Mouse (Mus musculus): Measurements from ENCODE around the gene D1Pas1. TPM values are rescaled to one million over a fixed set of nuclear protein-coding genes. Genes with fewer than 3 reads are reported as not detected.

The D1Pas1 gene
- total RNA-seq, 2 experiments from 2014 or later: 0.07 to 0.14 TPM

- intact Hi-C loops (cut with DNase I): no loop called here
- DNase-seq: no peak
Observed at GRCm38 (mm10) chr1:186986086-186986485, 18.9 kb downstream of the D1Pas1 start.

DNA sequence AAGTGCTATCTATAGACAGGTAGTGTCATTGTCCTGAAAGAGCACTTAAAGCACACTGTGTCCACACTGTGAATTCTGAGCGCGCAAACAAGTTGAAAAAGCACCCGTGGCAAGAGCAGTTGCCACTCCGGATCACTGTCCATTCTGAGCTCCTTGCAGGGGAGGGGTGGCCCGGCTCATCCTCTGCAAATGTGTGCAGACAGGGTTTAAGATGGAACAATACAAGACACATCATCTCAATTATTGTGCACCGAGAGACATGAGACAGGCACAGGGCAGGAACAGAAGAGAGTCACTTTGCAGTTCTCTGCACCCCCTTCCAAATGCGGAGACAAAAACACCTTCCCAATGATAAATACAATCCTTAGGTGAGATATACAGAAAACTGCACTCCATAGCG lies 19.3 kb downstream of the D1Pas1 start:
- intact Hi-C loops (cut with DNase I): no loop called here
- DNase-seq: no peak

DNA sequence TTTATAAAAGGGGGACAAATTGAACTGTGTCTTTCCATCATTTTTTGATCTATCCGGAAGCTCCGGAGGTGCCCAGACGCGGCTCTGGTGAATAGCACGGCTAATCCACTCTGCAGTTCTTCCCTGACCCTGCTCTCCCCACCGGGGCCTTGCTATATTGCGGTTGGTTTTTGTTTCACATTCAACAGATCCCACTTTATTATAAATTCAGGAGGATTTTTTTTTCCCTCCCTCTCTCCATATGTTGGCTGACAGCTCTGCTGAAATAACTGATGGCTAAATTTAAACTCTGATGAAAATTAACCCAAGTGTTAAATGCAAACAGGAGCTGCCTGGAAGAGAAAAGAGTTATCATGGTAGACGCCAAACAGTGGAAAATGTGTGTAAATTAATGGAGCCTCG lies 21.1 kb downstream of the D1Pas1 start:
- intact Hi-C loops (cut with DNase I): no loop called here
- DNase-seq: no peak

DNA sequence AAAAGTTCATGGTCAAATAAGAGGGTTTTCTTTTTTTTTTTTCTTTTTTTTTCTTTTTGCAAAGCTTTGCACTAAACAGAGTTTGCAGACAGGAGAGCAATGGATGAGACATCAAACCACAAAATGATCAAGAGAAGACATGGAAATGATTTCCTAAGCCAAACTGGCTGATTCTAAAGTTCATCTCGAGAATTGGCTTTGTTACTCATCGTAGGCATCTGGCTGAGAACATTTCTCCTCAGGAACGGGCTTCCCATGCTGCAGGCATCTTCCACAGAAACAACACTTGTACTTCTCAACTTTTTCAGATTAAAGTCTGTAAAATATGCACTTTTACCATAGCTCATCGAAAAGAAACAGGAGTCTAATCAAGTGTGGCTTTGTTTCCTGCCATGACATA lies 21.6 kb downstream of the D1Pas1 start:
- intact Hi-C loops (cut with DNase I): no loop called here
- DNase-seq: no peak

DNA sequence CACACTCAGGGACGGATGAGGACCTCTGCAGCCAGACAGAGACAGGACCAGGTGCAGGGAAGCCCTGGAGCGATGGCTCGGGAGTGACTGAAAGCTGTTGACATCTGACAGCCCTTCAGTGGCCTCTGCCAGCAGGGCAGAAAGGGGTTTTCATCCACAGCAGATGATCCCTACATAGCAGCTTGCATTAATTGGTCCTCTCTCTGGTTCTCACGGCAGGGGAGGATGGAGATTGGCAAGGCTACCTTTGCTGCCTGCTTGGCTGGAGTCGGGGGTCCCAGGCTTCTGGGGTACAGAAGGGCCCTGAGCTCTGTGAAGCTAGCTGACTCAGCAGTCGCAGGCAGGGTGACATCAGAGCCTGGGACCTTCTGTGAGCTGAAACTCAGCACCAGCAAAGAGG lies 24.3 kb downstream of the D1Pas1 start:
- intact Hi-C loops (cut with DNase I): no loop called here

GRCm38 (mm10) chr1:186992113-186992512 lies 24.9 kb downstream of the D1Pas1 start:
- intact Hi-C loops (cut with DNase I): no loop called here
- DNase-seq: no peak

More for the DNA sequence above, 24.3 kb downstream of the D1Pas1 start:
- no peak for DNase-seq

DNA sequence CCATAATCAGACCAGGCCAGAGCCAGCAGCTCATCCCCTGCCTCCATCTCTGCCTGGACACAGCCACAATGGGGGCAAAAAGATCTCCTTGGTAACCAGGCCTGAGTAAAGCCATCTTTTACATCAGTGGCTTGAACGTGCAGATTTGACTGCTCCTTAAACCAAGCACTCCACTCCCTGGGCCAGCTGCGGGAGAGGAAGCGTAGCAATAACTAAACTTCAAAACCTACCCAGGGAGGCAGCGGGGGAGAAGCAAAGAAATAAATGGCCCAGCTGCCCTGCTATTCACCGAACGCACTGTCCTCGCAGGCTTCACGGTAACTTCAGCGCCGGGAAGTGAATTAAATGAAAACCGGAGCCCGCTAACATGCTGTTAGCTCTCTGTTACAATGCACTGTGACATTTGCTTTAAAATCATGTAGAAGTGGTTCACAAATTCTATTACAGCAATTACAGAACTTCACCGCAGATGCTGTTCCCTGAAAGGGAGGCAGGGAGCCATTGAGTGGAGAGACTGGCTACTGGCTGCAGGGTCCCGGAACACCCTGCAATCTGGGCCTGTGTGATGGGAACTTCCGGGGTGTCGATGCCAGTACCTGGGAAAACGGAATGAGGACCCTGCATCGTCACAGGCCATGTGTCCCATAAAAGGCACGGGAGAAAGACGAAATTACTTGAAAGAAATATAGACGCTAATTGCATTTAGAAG lies 30.5 kb downstream of the D1Pas1 start:
- no peak for DNase-seq
- intact Hi-C loops (cut with DNase I): no loop called here

DNA sequence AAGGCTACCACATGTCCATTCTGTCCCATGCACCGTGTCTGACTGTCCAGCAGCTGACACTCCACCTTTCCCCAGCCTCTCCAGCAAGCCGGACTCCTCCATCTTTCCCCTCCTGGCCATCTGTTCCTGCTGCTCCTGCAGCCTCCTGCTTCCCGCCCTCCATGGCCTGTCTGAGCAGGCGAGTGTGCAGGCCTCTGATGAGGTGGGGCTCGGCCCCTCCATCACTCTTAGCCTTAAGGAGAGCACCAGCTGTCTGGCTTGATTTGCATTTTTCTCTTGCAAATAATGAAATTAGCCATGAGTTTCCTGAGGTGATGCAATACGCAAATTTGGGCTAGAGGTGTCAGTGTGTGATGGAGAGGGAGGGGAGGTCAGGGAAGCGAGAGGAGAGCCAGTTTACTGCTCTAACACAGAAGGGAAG lies 36.2 kb downstream of the D1Pas1 start:
- intact Hi-C loops (cut with DNase I): no loop called here
- no peak for DNase-seq

DNA sequence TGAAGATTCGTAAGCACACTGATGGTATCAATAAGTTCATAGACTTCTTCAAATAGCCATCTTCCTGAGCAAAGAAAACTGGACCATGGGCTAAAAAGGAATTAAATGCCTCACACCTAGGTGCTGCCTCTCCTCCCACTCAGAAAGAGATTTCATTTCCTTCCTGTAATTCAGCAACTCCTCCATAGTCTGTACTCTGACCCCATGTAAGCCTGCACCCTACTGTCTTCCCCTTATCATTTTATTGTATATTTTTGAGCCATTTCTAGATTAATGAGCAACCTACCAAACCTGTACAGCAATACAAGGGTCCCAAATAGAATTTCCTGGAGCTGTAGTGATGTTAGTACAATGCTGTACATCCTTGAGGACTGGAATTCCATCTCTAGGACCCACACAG lies 37.1 kb downstream of the D1Pas1 start:
- intact Hi-C loops (cut with DNase I): no loop called here
- DNase-seq: no peak

DNA sequence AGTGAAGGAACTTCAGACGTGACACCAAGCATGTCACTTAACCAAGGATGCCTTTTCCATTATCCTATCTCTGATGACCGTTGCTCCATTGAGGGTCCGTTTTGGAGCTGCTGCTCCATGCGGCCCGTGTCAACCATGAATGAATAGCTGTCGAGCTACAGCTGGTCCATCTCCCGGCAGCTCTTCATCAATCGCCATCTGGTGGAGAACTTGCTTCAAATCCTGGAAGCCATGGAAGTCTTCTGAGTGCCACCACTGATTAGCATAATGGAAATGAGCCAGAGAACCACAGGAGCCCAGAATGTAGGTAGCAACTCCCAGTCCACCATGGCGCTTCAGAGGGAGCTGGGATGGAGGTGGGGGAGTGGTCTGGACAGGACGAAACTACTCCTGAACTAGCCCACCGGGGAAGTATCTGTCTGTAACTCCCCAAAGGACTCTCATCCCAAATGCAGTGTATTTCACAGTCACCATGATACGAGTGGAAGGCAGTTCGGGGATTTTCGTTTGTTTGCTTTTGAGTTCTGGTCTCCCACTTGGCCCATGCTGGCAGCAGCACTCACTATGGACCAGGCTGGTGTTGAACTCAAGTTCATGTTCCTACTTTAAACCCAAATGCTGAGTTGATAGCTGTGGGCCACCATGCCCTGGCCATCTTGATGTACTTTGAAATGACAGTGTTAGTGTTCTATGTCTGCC lies 39.2 kb downstream of the D1Pas1 start:
- intact Hi-C loops (cut with DNase I): no loop called here
- no peak for DNase-seq

- DNase-seq: no peak
- intact Hi-C loops (cut with DNase I): no loop called here
Observed at GRCm38 (mm10) chr1:187008236-187008635, 41.0 kb downstream of the D1Pas1 start.

DNA sequence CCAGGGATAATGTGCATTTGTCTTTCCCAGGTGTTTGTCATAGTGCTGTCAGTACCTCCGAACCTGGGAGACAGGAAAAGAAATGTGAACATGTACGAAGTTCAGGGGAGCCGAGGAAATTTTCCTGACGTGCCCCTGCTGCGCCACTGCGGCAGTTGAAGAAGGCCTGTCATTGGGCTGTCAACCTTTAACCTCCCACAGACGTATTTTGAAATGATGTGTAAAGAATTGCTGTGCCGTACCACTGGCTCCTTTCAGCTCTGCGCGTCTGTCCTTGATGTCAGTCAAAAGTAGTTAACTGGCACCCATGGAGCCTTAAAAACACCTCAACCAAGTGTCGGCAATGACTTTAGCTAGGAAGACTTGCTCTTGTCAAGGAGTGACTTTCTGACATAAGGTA lies 42.9 kb downstream of the D1Pas1 start:
- intact Hi-C loops (cut with DNase I): no loop called here
- no peak for DNase-seq

- no peak for DNase-seq
- intact Hi-C loops (cut with DNase I): no loop called here
Observed at GRCm38 (mm10) chr1:187011601-187012000, 44.4 kb downstream of the D1Pas1 start.

DNA sequence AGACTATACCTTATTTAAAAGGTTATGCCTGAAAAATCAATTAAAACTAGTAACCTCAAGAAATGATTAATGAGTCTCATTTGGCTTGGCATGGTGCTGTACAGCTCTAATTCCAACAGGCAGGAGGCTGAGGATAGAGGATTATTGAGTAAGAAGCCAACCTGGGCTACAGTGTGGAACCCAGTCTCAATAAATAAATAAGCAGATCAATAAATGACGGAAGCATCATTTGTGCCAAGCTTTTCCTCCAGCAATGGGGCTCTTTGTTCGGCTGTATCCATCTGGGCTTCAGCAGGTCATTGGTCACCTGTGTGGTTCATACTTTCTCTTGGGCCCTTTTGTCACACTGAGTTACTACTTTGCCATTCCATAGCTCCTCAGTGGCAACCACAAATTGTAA lies 46.9 kb downstream of the D1Pas1 start:
- intact Hi-C loops (cut with DNase I): no loop called here
- DNase-seq: no peak

- no peak for DNase-seq
- intact Hi-C loops (cut with DNase I): no loop called here
Observed at GRCm38 (mm10) chr1:187015673-187016072, 48.5 kb downstream of the D1Pas1 start.

DNA sequence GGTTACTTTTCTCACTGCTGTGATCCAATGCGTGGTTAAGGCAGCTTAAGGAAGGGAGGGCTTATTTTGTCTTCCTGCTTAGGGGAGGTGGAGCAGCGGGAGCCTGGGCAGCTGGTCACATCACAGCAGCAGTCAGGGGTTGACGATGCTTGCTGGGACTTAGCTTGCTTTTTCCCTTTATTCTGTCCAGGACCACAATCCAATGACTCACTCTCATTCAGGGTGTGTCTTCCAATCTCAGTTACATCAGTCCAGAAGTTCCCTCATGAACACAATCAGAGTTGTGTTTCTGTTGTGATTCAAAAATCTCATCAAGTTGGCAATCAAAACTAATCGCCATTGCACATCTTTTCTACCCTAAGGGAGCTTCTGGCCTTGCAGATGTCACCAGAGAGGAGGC lies 48.9 kb downstream of the D1Pas1 start:
- intact Hi-C loops (cut with DNase I): no loop called here
- DNase-seq: no peak

- DNase-seq: peak in 1 of 2 experiments; percentile 9
- intact Hi-C loops (cut with DNase I): no loop called here
Observed at GRCm38 (mm10) chr1:187020011-187020410, 52.8 kb downstream of the D1Pas1 start.

Other genes with a start within 250 kb of the D1Pas1 start
- gene Rrp15, start 218.1 kb upstream of the D1Pas1 start, total RNA-seq (2021): 1 to 10 TPM; 7.3 to 9.1 TPM
- under 1 TPM; 0.56 to 0.79 TPM for gene Spata17, start 248.0 kb downstream of the D1Pas1 start, total RNA-seq (2021)
- 10 to 100 TPM; 13.1 to 14.0 TPM for gene Gpatch2, start 248.1 kb downstream of the D1Pas1 start, total RNA-seq (2021)